ENCODE assay signal across 8 mouse cellular contexts in the genomic region with DNA sequence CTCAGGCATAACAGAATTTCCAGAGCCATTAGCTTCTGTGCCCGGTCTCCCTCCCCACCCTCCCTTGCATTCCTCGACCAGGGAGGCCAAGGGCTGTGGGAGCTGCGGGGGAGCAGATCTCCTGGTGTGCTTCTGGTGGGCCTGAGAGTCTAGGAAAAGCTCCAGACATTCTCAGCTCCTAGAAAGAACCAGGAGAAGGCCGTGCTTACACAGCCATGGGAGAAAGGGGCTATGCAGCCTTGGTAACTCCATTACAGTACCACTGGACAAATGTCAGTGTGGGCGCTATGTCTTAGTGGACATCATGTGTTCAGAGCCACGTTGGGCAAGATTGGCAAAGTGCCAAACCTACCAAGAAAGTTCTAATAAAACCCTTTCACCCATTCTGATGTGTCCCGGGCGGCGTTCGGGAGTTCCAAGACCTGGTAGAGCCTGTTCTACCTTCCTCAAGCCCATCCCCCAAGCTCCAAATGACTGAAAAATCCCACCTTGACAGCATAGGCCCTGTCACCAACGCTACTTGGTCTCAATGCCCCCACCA. TPM values are rescaled to one million over a fixed set of nuclear protein-coding genes. Genes with fewer than 3 reads are reported as not detected.
DNase-seq lines count a peak whose midpoint lies in the region; ATAC-seq lines count a peak whose summit lies in the region.

No protein-coding gene starts in this region.

- peaks cover 13% of the 10 kb centered on the region for H3K27me3 ChIP-seq in heart, embryonic 10.5 days (ENCODE audit: insufficient read depth, poor library complexity, severe bottlenecking)
- H3K27me3 ChIP-seq in kidney, embryonic 15.5 days: no peaks in the 10 kb centered on the region

- H3K36me3 ChIP-seq in heart, embryonic 10.5 days: no peaks in the 10 kb centered on the region; the same call in 1 of the 2 replicates
- no peaks in the 10 kb centered on the region for H3K36me3 ChIP-seq in kidney, embryonic 15.5 days

- peak overlapping the region; percentile 77 for H3K4me3 ChIP-seq in heart, embryonic 10.5 days
- H3K4me3 ChIP-seq in kidney, embryonic 15.5 days (replicated peaks): peak overlapping the region; percentile 65

- peak; percentile 7; the same call in 1 of the 2 replicates for ATAC-seq in kidney, embryonic 15.5 days (replicated peaks; ENCODE audit: low FRiP score)
- ATAC-seq in inflammation-experienced regulatory T-cells, adult 6 months: no peak

- peaks cover 52% of the 10 kb centered on the region for H3K4me1 ChIP-seq in heart, embryonic 10.5 days
- H3K4me1 ChIP-seq in kidney, embryonic 15.5 days: peaks cover 61% of the 10 kb centered on the region

- H3K9ac ChIP-seq in kidney, embryonic 15.5 days: peak overlapping the region; percentile 80

- DNase-seq in adrenal gland, adult 8-10 months: peak; percentile 60
- DNase-seq in adrenal gland, postnatal 4 days (ENCODE audit: low spot score in 2 of 2): no peak
- peak; percentile 87 for DNase-seq in adipocyte (ENCODE audit: low spot score)
- no peak for DNase-seq in heart, embryonic 10.5 days (ENCODE audit: low spot score)
- peak; percentile 76 for DNase-seq in lung, postnatal 36 days
- no peak for DNase-seq in yolk sac, embryonic 10.5 days (ENCODE audit: low spot score)

- H3K27ac ChIP-seq in heart, embryonic 10.5 days: peak overlapping the region; percentile 86
- H3K27ac ChIP-seq in kidney, embryonic 15.5 days: peak overlapping the region; percentile 82

- no peaks in the 10 kb centered on the region for H3K9me3 ChIP-seq in heart, embryonic 10.5 days
- no peaks in the 10 kb centered on the region for H3K9me3 ChIP-seq in kidney, embryonic 15.5 days (replicated peaks)

- H3K4me2 ChIP-seq in kidney, embryonic 15.5 days: peak overlapping the region; percentile 97

- WGBS in heart, embryonic 10.5 days: 11% methylated on average over 11 of the region's 11 CpGs
- WGBS in kidney, embryonic 15.5 days: 15% methylated on average over 11 of the region's 11 CpGs

RNA-seq across cellular contexts. Expression of a gene that starts 7.7 kb away (rescaled TPM):
- total RNA-seq in adrenal gland, adult 8-10 months (2022): 100 to 1,000 TPM in 3 of 4 experiments, 10 to 100 TPM in 1; 88.2 to 134 (median 124) TPM
- 100 to 1,000 TPM; 109 to 113 TPM for total RNA-seq in adrenal gland, postnatal 4 days (2021)
- 57.7 and 80.7 TPM in 2 replicates for polyA plus RNA-seq in heart, embryonic 10.5 days (2016; fragmentation: Nextera tagmentation; extraction: Ambion mirVana)
- 89.2 and 92.0 TPM in 2 replicates for polyA plus RNA-seq in kidney, embryonic 15.5 days (2015; fragmentation: Nextera tagmentation; extraction: Ambion mirVana)
- polyA plus RNA-seq in inflammation-experienced regulatory T-cells, adult 6 months (2017; shearing (Covaris generic)): 1 to 10 TPM; 2.6 to 8.0 (median 4.0) TPM

RNA-seq across cellular contexts. Expression of a gene that starts 30.1 kb away (rescaled TPM):
- total RNA-seq in adrenal gland, adult 8-10 months (2022): 1 to 10 TPM; 2.8 to 4.3 (median 3.9) TPM
- total RNA-seq in adrenal gland, postnatal 4 days (2021): 10 to 100 TPM; 11.2 to 16.1 TPM
- polyA plus RNA-seq in heart, embryonic 10.5 days (2016; fragmentation: Nextera tagmentation; extraction: Ambion mirVana): 11.6 and 22.8 TPM in 2 replicates
- polyA plus RNA-seq in kidney, embryonic 15.5 days (2015; fragmentation: Nextera tagmentation; extraction: Ambion mirVana): 20.9 and 22.0 TPM in 2 replicates
- polyA plus RNA-seq in inflammation-experienced regulatory T-cells, adult 6 months (2017; shearing (Covaris generic)): under 1 TPM; 0.17 to 0.20 (median 0.18) TPM

RNA-seq across cellular contexts. Expression of a gene that starts 41.1 kb away (rescaled TPM):
- total RNA-seq in adrenal gland, adult 8-10 months (2022): 10 to 100 TPM; 12.2 to 14.0 (median 12.5) TPM
- 10 to 100 TPM; 11.5 to 15.5 TPM for total RNA-seq in adrenal gland, postnatal 4 days (2021)
- 1.7 and 4.3 TPM in 2 replicates for polyA plus RNA-seq in heart, embryonic 10.5 days (2016; fragmentation: Nextera tagmentation; extraction: Ambion mirVana)
- 14.0 and 14.7 TPM in 2 replicates for polyA plus RNA-seq in kidney, embryonic 15.5 days (2015; fragmentation: Nextera tagmentation; extraction: Ambion mirVana)
- polyA plus RNA-seq in inflammation-experienced regulatory T-cells, adult 6 months (2017; shearing (Covaris generic)): 10 to 100 TPM; 24.5 to 49.0 (median 28.3) TPM

RNA-seq across cellular contexts. Expression of a gene that starts 46.0 kb away (rescaled TPM):
- not detected for total RNA-seq in adrenal gland, adult 8-10 months (2022)
- 1 to 10 TPM in 1 of 2 experiments, under 1 TPM in 1; 0.54 to 3.9 TPM for total RNA-seq in adrenal gland, postnatal 4 days (2021)
- polyA plus RNA-seq in heart, embryonic 10.5 days (2016; fragmentation: Nextera tagmentation; extraction: Ambion mirVana): 1.1 and 1.6 TPM in 2 replicates
- 15.1 and 17.4 TPM in 2 replicates for polyA plus RNA-seq in kidney, embryonic 15.5 days (2015; fragmentation: Nextera tagmentation; extraction: Ambion mirVana)
- not detected for polyA plus RNA-seq in inflammation-experienced regulatory T-cells, adult 6 months (2017; shearing (Covaris generic))

RNA-seq across cellular contexts. Expression of a gene that starts 50.8 kb away (rescaled TPM):
- 100 to 1,000 TPM; 138 to 164 (median 144) TPM for total RNA-seq in adrenal gland, adult 8-10 months (2022)
- 100 to 1,000 TPM; 108 to 113 TPM for total RNA-seq in adrenal gland, postnatal 4 days (2021)
- polyA plus RNA-seq in heart, embryonic 10.5 days (2016; fragmentation: Nextera tagmentation; extraction: Ambion mirVana): 154 and 190 TPM in 2 replicates
- 167 and 173 TPM in 2 replicates for polyA plus RNA-seq in kidney, embryonic 15.5 days (2015; fragmentation: Nextera tagmentation; extraction: Ambion mirVana)
- 100 to 1,000 TPM; 149 to 189 (median 187) TPM for polyA plus RNA-seq in inflammation-experienced regulatory T-cells, adult 6 months (2017; shearing (Covaris generic))

Comparison
In these comparisons a context has a peak if more than half of its experiments do, and no peak if none do; other contexts are left out.
1. DNase-seq: peak in adrenal gland, adult 8-10 months (single experiment), adipocyte (single experiment) and lung, postnatal 36 days (single experiment); none in adrenal gland, postnatal 4 days (0 of 2), heart, embryonic 10.5 days (single experiment) and yolk sac, embryonic 10.5 days (single experiment).
2. RNA of a gene that starts 30.1 kb away (polyA plus RNA-seq): 11.6 to 22.8 TPM in heart, embryonic 10.5 days and 20.9 to 22.0 TPM in kidney, embryonic 15.5 days; 0.17 to 0.20 TPM in inflammation-experienced regulatory T-cells, adult 6 months; every median in the first group is over 10 times any median in the second.